Mouse (Mus musculus): ENCODE results near the gene Galk1. TPM values are rescaled to one million over a fixed set of nuclear protein-coding genes. Genes with fewer than 3 reads are reported as not detected.
"Not testable (repeated sequence)": the region's sequence is repeated elsewhere in the genome, so short reads cannot be mapped to it uniquely, and the experiment has no call there.

Galk1 gene
- polyA plus RNA-seq, 1 experiment from 2014 or later, result 113 TPM

- H3K4me3 ChIP-seq (ENCODE audit: low read depth, low read length), result no peak overlapping the region
- H3K4me1 ChIP-seq (ENCODE audit: control insufficient read depth, insufficient read depth, low read length), result no peaks in the 10 kb centered on the region
- H3K27ac ChIP-seq (replicated peaks; ENCODE audit: low read depth, low read length), result no peak overlapping the region
- no peaks in the 10 kb centered on the region for H3K9me3 ChIP-seq (replicated peaks; ENCODE audit: control insufficient read depth, low read length)
- DNase-seq (ENCODE audit: low spot score) (peak; percentile 37), ATAC-seq (replicated peaks; ENCODE audit: insufficient number of reproducible peaks, low FRiP score, low TSS enrichment, low read depth) (no peak)
- no peaks in the 10 kb centered on the region for H3K36me3 ChIP-seq (replicated peaks; ENCODE audit: control insufficient read depth, insufficient read depth, low read depth, low read length)
- H3K9ac ChIP-seq (replicated peaks; ENCODE audit: low read length), result no peak overlapping the region
- WGBS, result 87% methylated on average over 6 of the region's 6 CpGs
- H3K27me3 ChIP-seq (ENCODE audit: control insufficient read depth, insufficient read depth, low read length), result no peaks in the 10 kb centered on the region
- no peak overlapping the region; the same call in 1 of the 2 replicates for H3K4me2 ChIP-seq (ENCODE audit: low read depth, low read length)
Observed at GRCm38 (mm10) chr11:116021328-116022220, 9.1 kb upstream of the Galk1 start.

DNA sequence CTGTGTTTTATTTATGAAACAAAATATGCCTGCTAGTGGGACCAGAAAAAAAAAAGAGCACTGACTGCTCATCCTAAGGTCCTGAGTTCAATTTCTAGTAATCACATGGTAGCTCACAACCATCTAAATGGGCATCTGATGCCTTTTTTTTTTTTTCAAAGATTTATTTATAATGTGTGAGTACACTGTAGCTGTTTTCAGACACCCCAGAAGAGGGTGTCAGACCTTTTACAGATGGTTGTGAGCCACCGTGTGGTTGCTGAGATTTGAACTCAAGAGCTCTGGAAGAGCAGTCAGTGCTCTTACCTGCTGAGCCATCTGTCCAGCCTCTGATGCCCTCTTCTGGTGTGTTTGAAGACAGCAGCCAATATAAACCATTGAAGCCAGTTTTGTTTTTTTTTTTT lies 8.0 kb upstream of the Galk1 start:
- Histone ChIP-seq H3K9ac (replicated peaks; ENCODE audit: low read length) (no peak overlapping the region), H3K36me3 (replicated peaks; ENCODE audit: control insufficient read depth, insufficient read depth, low read depth, low read length) (no peaks in the 10 kb centered on the region), H3K4me2 (ENCODE audit: low read depth, low read length) (no peak overlapping the region), H3K4me3 (ENCODE audit: low read depth, low read length) (no peak overlapping the region), H3K27me3 (ENCODE audit: control insufficient read depth, insufficient read depth, low read length) (no peaks in the 10 kb centered on the region), H3K9me3 (replicated peaks; ENCODE audit: control insufficient read depth, low read length) (no peaks in the 10 kb centered on the region), H3K27ac (replicated peaks; ENCODE audit: low read depth, low read length) (no peak overlapping the region), H3K4me1 (ENCODE audit: control insufficient read depth, insufficient read depth, low read length) (no peaks in the 10 kb centered on the region)
- DNase-seq (ENCODE audit: low spot score) (peak; percentile 43), ATAC-seq (replicated peaks; ENCODE audit: insufficient number of reproducible peaks, low FRiP score, low TSS enrichment, low read depth) (no peak)
- 53% methylated on average over 1 of the region's 1 CpGs for WGBS

- ATAC-seq (replicated peaks; ENCODE audit: insufficient number of reproducible peaks, low FRiP score, low TSS enrichment, low read depth) (no peak), DNase-seq (ENCODE audit: low spot score) (peak; percentile 19)
- Histone ChIP-seq H3K4me2 (ENCODE audit: low read depth, low read length) (no peak overlapping the region), H3K36me3 (replicated peaks; ENCODE audit: control insufficient read depth, insufficient read depth, low read depth, low read length) (no peaks in the 10 kb centered on the region), H3K9me3 (replicated peaks; ENCODE audit: control insufficient read depth, low read length) (no peaks in the 10 kb centered on the region), H3K27ac (replicated peaks; ENCODE audit: low read depth, low read length) (no peak overlapping the region), H3K4me3 (ENCODE audit: low read depth, low read length) (no peak overlapping the region), H3K27me3 (ENCODE audit: control insufficient read depth, insufficient read depth, low read length) (no peaks in the 10 kb centered on the region), H3K9ac (replicated peaks; ENCODE audit: low read length) (no peak overlapping the region), H3K4me1 (ENCODE audit: control insufficient read depth, insufficient read depth, low read length) (no peaks in the 10 kb centered on the region)
- 74% methylated on average over 2 of the region's 2 CpGs for WGBS
Observed at GRCm38 (mm10) chr11:116019976-116020411, 7.5 kb upstream of the Galk1 start.

GRCm38 (mm10) chr11:116019360-116019791 lies 6.9 kb upstream of the Galk1 start:
- Histone ChIP-seq H3K27me3 (ENCODE audit: control insufficient read depth, insufficient read depth, low read length) (no peaks in the 10 kb centered on the region), H3K4me2 (ENCODE audit: low read depth, low read length) (no peak overlapping the region), H3K9me3 (replicated peaks; ENCODE audit: control insufficient read depth, low read length) (no peaks in the 10 kb centered on the region), H3K36me3 (replicated peaks; ENCODE audit: control insufficient read depth, insufficient read depth, low read depth, low read length) (no peaks in the 10 kb centered on the region), H3K4me3 (ENCODE audit: low read depth, low read length) (no peak overlapping the region), H3K9ac (replicated peaks; ENCODE audit: low read length) (no peak overlapping the region), H3K27ac (replicated peaks; ENCODE audit: low read depth, low read length) (no peak overlapping the region), H3K4me1 (ENCODE audit: control insufficient read depth, insufficient read depth, low read length) (no peaks in the 10 kb centered on the region)
- DNase-seq (ENCODE audit: low spot score) (no peak), ATAC-seq (replicated peaks; ENCODE audit: insufficient number of reproducible peaks, low FRiP score, low TSS enrichment, low read depth) (no peak)
- 55% methylated on average over 1 of the region's 1 CpGs for WGBS

DNA sequence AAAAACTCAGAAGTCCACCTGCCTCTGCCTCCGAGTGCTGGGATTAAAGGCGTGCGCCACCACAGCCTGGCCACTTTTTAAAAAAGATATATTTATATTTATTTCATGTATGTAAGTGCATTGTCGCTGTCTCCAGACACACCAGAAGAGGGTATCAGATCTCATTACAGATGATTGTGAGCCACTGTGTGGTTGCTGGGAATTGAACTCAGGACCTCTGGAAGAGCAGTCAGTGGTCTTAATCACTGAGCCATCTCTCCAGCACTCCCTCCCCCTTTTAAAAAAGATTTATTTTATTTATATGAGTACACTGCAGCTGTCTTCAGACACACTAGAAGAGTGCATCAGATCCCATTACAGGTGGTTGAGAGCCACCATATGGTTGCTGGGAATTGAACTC lies 6.3 kb upstream of the Galk1 start:
- ATAC-seq (replicated peaks; ENCODE audit: insufficient number of reproducible peaks, low FRiP score, low TSS enrichment, low read depth); H3K36me3 ChIP-seq (replicated peaks; ENCODE audit: control insufficient read depth, insufficient read depth, low read depth, low read length); H3K27me3 ChIP-seq (ENCODE audit: control insufficient read depth, insufficient read depth, low read length); H3K4me3 ChIP-seq (ENCODE audit: low read depth, low read length); H3K27ac ChIP-seq (replicated peaks; ENCODE audit: low read depth, low read length); H3K4me2 ChIP-seq (ENCODE audit: low read depth, low read length); DNase-seq (ENCODE audit: low spot score); H3K4me1 ChIP-seq (ENCODE audit: control insufficient read depth, insufficient read depth, low read length); H3K9ac ChIP-seq (replicated peaks; ENCODE audit: low read length); H3K9me3 ChIP-seq (replicated peaks; ENCODE audit: control insufficient read depth, low read length): not testable (repeated sequence)
- WGBS, result 88% methylated on average over 4 of the region's 4 CpGs

DNA sequence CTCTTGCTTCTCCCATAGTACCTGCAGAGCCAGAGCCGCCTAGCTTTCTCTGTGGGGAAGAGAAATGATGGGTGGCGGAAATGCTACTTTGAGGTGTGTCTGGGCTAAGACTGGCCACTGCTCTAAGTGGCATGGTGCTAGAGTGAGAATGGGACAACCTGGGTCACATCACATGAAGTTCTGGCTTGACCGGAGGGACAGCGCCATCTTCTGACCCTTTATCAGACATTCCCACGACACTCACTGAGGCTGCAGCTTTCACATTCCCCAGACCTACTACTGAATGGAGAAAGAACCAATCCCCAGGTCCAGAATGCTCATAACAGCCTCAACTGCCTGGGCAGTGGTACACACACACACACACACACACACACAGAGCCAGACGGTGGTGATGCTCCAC lies 5.6 kb upstream of the Galk1 start:
- Histone ChIP-seq H3K4me2 (ENCODE audit: low read depth, low read length) (no peak overlapping the region), H3K9ac (replicated peaks; ENCODE audit: low read length) (no peak overlapping the region), H3K4me3 (ENCODE audit: low read depth, low read length) (no peak overlapping the region), H3K27ac (replicated peaks; ENCODE audit: low read depth, low read length) (no peak overlapping the region), H3K36me3 (replicated peaks; ENCODE audit: control insufficient read depth, insufficient read depth, low read depth, low read length) (no peaks in the 10 kb centered on the region), H3K9me3 (replicated peaks; ENCODE audit: control insufficient read depth, low read length) (no peaks in the 10 kb centered on the region), H3K27me3 (ENCODE audit: control insufficient read depth, insufficient read depth, low read length) (no peaks in the 10 kb centered on the region), H3K4me1 (ENCODE audit: control insufficient read depth, insufficient read depth, low read length) (no peaks in the 10 kb centered on the region)
- ATAC-seq (replicated peaks; ENCODE audit: insufficient number of reproducible peaks, low FRiP score, low TSS enrichment, low read depth), result peak; percentile 24; the same call in 1 of the 2 replicates
- WGBS, result 20% methylated on average over 6 of the region's 6 CpGs
- peak; percentile 47 for DNase-seq (ENCODE audit: low spot score)

DNA sequence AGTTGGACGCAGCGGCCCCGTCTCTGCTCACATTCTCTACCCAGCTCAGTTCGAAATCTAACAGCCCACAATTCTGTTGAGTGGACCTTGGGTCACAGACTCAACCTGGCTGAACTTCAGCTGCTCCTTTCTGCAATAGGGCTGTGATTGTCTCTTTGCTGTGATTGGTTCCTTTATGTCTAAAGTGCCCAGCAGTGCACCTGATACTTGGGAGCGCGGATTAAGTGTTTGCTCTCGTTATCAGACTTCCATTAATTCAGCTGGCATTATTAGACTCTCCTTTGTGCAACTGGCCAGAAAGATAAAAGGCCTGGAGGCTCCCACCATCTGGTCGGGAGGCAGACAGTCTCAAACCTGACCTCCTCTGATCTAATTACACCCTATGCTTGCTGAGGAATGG lies 2.3 kb upstream of the Galk1 start:
- Histone ChIP-seq H3K27me3 (ENCODE audit: control insufficient read depth, insufficient read depth, low read length) (no peaks in the 10 kb centered on the region), H3K9ac (replicated peaks; ENCODE audit: low read length) (no peak overlapping the region), H3K9me3 (replicated peaks; ENCODE audit: control insufficient read depth, low read length) (no peaks in the 10 kb centered on the region), H3K4me3 (ENCODE audit: low read depth, low read length) (no peak overlapping the region), H3K4me2 (ENCODE audit: low read depth, low read length) (no peak overlapping the region), H3K4me1 (ENCODE audit: control insufficient read depth, insufficient read depth, low read length) (peaks cover 6% of the 10 kb centered on the region), H3K36me3 (replicated peaks; ENCODE audit: control insufficient read depth, insufficient read depth, low read depth, low read length) (no peaks in the 10 kb centered on the region; the same call in 1 of the 2 replicates), H3K27ac (replicated peaks; ENCODE audit: low read depth, low read length) (no peak overlapping the region)
- WGBS, result 64% methylated on average over 8 of the region's 8 CpGs
- DNase-seq (ENCODE audit: low spot score), result no peak
- no peak for ATAC-seq (replicated peaks; ENCODE audit: insufficient number of reproducible peaks, low FRiP score, low TSS enrichment, low read depth)

DNA sequence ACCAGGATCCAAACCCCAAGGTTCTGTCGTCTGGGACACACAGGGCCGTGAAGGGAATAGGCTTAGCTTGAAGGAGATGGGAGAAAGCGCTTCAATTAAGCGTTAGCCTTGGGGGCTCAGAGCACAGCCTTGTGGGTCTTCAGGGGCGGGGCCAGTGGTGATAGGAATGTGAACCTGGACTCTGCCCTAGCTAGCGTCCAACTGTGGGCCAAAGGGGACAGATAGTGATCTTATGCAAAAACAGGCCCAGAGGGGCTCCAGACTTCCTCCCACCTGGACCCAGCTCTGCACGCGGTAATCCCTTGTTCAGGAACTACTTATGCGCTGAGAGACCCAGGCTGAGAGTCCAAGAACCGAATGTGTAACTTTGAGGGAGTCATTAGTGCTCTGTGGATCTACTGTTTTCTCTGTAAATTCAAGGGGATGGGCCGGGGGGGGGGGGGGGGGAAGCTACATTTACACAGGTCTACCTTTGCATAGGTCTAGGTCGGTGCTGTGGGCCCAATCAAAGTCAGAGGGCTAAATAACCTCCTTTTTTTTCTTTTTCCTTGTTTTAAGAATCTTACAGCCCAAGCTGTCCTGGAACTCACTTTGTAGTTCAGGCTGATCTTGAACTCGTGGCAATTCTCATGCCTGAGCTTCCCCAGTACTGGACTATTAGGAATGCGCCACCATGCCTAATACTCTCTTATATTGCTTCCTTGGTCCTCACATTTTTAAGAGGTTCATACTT lies 824 bp downstream of the Galk1 start:
- ATAC-seq (replicated peaks; ENCODE audit: insufficient number of reproducible peaks, low FRiP score, low TSS enrichment, low read depth) (peak; percentile 3; the same call in 1 of the 2 replicates), DNase-seq (ENCODE audit: low spot score) (peak; percentile 62)
- WGBS, result 17% methylated on average over 13 of the region's 14 CpGs
- Histone ChIP-seq H3K4me2 (ENCODE audit: low read depth, low read length) (peak overlapping the region; percentile 93), H3K27ac (replicated peaks; ENCODE audit: low read depth, low read length) (peak overlapping the region; percentile 84; the same call in 1 of the 2 replicates), H3K36me3 (replicated peaks; ENCODE audit: control insufficient read depth, insufficient read depth, low read depth, low read length) (no peaks in the 10 kb centered on the region; the same call in 1 of the 2 replicates), H3K4me3 (ENCODE audit: low read depth, low read length) (peak overlapping the region; percentile 75), H3K4me1 (ENCODE audit: control insufficient read depth, insufficient read depth, low read length) (peaks cover 6% of the 10 kb centered on the region), H3K9ac (replicated peaks; ENCODE audit: low read length) (peak overlapping the region; percentile 85), H3K27me3 (ENCODE audit: control insufficient read depth, insufficient read depth, low read length) (no peaks in the 10 kb centered on the region), H3K9me3 (replicated peaks; ENCODE audit: control insufficient read depth, low read length) (no peaks in the 10 kb centered on the region)
